Mouse (Mus musculus) midbrain, embryonic 11.5 days (tissue): ENCODE results near the gene Tanc2. TPM values are rescaled to one million over a fixed set of nuclear protein-coding genes. Genes with fewer than 3 reads are reported as not detected.

Experiments used
- ATAC-seq: fragments of 200-750 bp; cut with Nextera tagmentation; 2 replicates; pipeline ENCODE4 v1.8.0; 2017; ENCODE audit warnings: moderate TSS enrichment, moderate library complexity; ENCODE audit not compliant: low FRiP score
- DNase-seq: peaks from one replicate; pipeline ENCODE4 v3.0.0; 2015; ENCODE audit warnings: low spot score; ENCODE audit errors: missing footprints
- H3K27ac ChIP-seq: fragments of 300-500 bp; sonication (generic); 2 replicates; pipeline ENCODE4 v1.5.1; 2014; ENCODE audit warnings: low read depth, low read length
- H3K27me3 ChIP-seq: fragments of 300-500 bp; sonication (generic); 2 replicates; pipeline ENCODE4 v1.6.1; 2014; ENCODE audit warnings: mild to moderate bottlenecking, low read length, moderate library complexity, mixed read lengths; ENCODE audit not compliant: control insufficient read depth, insufficient read depth
- H3K36me3 ChIP-seq: fragments of 300-500 bp; sonication (generic); 2 replicates; pipeline ENCODE4 v1.6.1; 2014; ENCODE audit warnings: mild to moderate bottlenecking, low read length, moderate library complexity, mixed read lengths; ENCODE audit not compliant: control insufficient read depth, insufficient read depth
- H3K4me1 ChIP-seq: fragments of 300-500 bp; sonication (generic); 2 replicates; pipeline ENCODE4 v1.6.1; 2014; ENCODE audit warnings: low read length; ENCODE audit not compliant: control insufficient read depth, insufficient read depth
- H3K4me2 ChIP-seq: fragments of 300-500 bp; sonication (generic); 2 replicates; pipeline ENCODE4 v1.6.1; 2014; ENCODE audit warnings: mild to moderate bottlenecking, moderate library complexity
- H3K4me3 ChIP-seq: fragments of 300-500 bp; sonication (generic); 2 replicates; pipeline ENCODE4 v1.5.1; 2014; ENCODE audit warnings: low read depth, low read length
- H3K9ac ChIP-seq: fragments of 300-500 bp; sonication (generic); 2 replicates; pipeline ENCODE4 v1.6.1; 2014; ENCODE audit warnings: low read length
- H3K9me3 ChIP-seq: fragments of 300-500 bp; sonication (generic); 2 replicates; pipeline ENCODE4 v1.6.1; 2016; ENCODE audit warnings: low read length; ENCODE audit not compliant: control insufficient read depth
- WGBS: fragments of 180-500 bp; shearing (Covaris S2); extraction: QIAGEN DNeasy Blood & Tissue Kit; methylation state at CpG from one replicate; pipeline ENCODE4 v1.1.7; 2014; 5-methylcytosine and 5-hydroxymethylcytosine counted together
- polyA plus RNA-seq: library from polyadenylated mRNA; unstranded; fragments of >200 nt; fragmentation: Nextera tagmentation; extraction: Ambion mirVana; gene quantifications from 2 replicates; pipeline ENCODE4 v1.2.1, GENCODE M21; 2014

Gene Tanc2
- polyA plus RNA-seq, 1 experiment from 2014 or later = 9.9 TPM

DNA sequence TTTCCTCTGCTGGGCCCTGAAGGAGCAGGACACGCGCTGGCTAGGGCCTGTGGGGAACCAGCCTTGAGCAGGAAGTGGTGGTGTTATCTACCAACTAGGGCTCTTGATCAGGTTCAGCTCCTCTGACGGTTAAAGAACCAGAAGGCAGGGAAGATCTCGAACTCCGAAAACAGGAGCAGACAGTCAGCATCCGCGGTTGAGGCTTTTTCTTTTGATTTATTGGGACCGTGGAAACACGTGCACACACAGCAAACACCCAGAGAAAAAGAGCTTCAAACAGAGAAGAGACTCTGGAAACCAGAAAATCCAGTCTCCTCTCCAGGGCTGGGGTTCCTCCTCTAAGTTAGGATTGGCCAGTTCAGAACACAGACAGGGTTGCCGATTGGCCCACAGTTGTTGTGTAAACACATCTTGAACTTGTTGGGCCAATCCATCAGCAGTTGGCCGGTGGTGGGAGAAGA lies 356.9 kb downstream of the Tanc2 start:
- no peak overlapping the region for H3K9ac ChIP-seq
- no peaks in the 10 kb centered on the region for H3K9me3 ChIP-seq
- peaks cover 12% of the 10 kb centered on the region for H3K27me3 ChIP-seq
- DNase-seq = no peak
- H3K36me3 ChIP-seq = no peaks in the 10 kb centered on the region
- no peak overlapping the region for H3K4me3 ChIP-seq
- no peak overlapping the region for H3K27ac ChIP-seq
- ATAC-seq = no peak
- 48% methylated on average over 11 of the region's 11 CpGs for WGBS
- H3K4me1 ChIP-seq = peaks cover 2% of the 10 kb centered on the region; the same call in 1 of the 2 replicates
- no peak overlapping the region for H3K4me2 ChIP-seq

DNA sequence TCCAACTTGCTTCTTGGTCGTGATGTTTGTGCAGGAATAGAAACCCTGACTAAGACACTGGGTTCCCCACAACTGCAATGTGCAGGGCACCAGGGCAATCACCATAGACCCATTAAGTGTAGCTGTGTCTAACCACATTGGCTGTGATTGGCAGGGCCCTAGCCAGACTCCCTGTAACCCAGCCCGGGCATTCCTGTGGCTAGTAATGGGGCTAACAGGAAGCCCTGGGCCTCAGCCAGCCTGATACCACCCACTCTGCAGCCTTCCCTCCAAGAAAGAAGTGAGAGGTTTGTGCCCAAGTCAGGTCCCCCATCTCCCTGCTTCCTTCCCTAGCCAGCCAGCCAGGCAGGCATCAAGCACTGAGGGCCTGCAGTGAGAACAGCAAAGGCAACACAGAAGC lies 358.5 kb downstream of the Tanc2 start:
- Histone ChIP-seq H3K27me3 (peaks cover 4% of the 10 kb centered on the region; the same call in 1 of the 2 replicates), H3K4me3 (no peak overlapping the region), H3K9me3 (no peaks in the 10 kb centered on the region), H3K9ac (no peak overlapping the region), H3K36me3 (no peaks in the 10 kb centered on the region), H3K4me2 (no peak overlapping the region), H3K4me1 (peaks cover 2% of the 10 kb centered on the region; the same call in 1 of the 2 replicates), H3K27ac (no peak overlapping the region)
- 75% methylated on average over 2 of the region's 2 CpGs for WGBS
- no peak for DNase-seq
- no peak for ATAC-seq

DNA sequence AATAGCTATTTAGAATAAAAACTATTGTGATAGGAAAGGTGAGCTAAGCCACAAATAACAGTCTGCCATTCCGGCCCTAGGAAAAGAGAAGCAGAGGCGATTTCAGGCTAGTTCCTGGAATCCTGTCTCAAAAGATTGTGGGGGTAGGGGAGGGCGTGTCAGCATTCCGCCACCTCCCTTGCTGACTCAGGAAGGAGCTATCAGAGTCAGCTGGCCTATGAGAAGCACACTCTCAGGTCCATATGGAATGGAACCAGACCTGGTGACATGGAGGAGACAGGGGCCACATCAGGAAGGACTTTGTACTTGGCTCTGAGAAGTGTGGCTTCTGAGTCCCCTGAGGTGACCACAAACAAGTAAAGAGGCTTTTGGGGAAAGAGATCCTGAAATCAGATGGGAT lies 360.7 kb downstream of the Tanc2 start:
- Histone ChIP-seq H3K36me3 (no peaks in the 10 kb centered on the region), H3K4me1 (no peaks in the 10 kb centered on the region), H3K27me3 (no peaks in the 10 kb centered on the region), H3K4me2 (no peak overlapping the region), H3K9ac (no peak overlapping the region), H3K4me3 (no peak overlapping the region), H3K9me3 (no peaks in the 10 kb centered on the region), H3K27ac (no peak overlapping the region)
- whole genome bisulfite sequencing = 79% methylated on average over 4 of the region's 4 CpGs
- ATAC-seq (no peak), DNase-seq (no peak)

DNA sequence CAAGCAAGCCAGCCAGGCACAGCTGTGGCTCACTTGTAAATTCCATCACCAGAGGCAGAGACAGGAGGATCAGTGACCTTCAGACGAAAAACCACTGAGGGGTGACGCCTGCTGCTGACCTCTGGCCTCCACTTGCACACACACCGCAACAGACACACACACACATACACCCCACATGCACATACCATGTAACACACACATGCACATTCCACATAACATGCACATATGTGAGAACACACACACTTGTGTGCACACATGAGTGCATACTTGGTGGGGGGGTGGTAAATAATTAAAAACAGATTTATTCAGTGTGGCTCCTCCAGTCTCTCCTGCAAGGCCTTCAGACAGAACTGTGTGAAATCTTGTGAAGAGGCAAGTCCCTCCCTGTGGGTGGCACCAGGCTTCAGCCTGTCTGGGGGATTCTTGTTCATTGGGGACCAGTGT lies 361.8 kb downstream of the Tanc2 start:
- Histone ChIP-seq H3K4me3 (no peak overlapping the region), H3K9me3 (no peaks in the 10 kb centered on the region), H3K27me3 (no peaks in the 10 kb centered on the region), H3K27ac (no peak overlapping the region), H3K36me3 (no peaks in the 10 kb centered on the region), H3K4me2 (no peak overlapping the region), H3K4me1 (no peaks in the 10 kb centered on the region), H3K9ac (no peak overlapping the region)
- WGBS = 58% methylated on average over 3 of the region's 3 CpGs
- ATAC-seq (no peak), DNase-seq (no peak)

DNA sequence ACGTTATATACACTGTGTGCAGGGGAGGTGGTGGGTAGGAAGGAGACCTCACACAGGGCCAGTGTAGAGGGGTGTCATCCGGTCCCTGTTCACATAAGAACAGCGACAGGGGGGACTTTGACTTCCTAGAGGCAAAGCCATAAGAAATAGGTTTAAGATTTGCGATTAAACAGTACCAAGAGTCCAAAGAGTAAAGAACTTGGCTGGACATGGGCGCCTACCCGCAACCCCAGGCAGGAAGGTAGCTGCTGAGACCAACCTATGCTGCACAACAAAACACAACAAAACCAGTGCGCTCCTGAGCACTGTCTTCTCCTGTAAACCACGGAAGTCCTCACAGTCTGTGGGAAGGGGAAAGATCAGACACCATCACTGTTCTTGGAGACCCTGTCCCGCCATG lies 362.3 kb downstream of the Tanc2 start:
- Histone ChIP-seq H3K4me3 (no peak overlapping the region), H3K9ac (no peak overlapping the region), H3K27me3 (no peaks in the 10 kb centered on the region), H3K27ac (no peak overlapping the region), H3K4me2 (no peak overlapping the region), H3K9me3 (no peaks in the 10 kb centered on the region), H3K36me3 (no peaks in the 10 kb centered on the region), H3K4me1 (no peaks in the 10 kb centered on the region)
- 85% methylated on average over 9 of the region's 9 CpGs for WGBS
- DNase-seq (no peak), ATAC-seq (no peak)

DNA sequence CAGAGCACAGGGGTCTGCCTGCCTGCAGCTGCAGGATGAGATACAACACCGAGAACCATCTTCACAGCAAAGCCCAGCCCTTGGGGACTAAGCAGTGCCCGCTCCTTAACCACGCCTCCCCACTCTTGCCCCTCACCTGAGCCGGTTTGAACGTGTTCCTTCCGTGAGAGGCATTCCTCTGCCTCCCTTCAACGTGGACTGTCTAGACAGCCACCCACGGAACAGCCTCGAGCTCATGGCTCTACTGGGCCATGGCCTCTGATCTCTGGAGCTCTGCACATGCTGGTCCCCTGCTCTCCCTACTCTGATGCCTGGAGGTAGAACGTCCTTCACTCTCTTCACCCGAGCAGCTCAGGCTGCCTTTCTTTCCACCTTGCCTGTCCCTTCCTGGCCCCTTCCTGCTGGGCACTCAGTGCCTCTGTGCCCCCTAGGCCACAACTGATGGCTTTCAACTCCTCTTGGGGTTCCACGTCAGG lies 363.2 kb downstream of the Tanc2 start, which contains the start of gene Cyb561:
TSS of gene Cyb561 (minus strand) at position 426 of the 476 bp plus-strand sequence.
- Histone ChIP-seq H3K36me3 (no peaks in the 10 kb centered on the region), H3K4me2 (no peak within 1 kb of the TSS), H3K27ac (no peak within 1 kb of the TSS), H3K4me1 (no peaks in the 10 kb centered on the region), H3K9ac (no peak within 1 kb of the TSS), H3K27me3 (no peaks in the 10 kb centered on the region), H3K4me3 (no peak within 1 kb of the TSS), H3K9me3 (no peaks in the 10 kb centered on the region)
- ATAC-seq = no peak
- 84% methylated on average over 12 of the region's 12 CpGs for WGBS
- DNase-seq = peak; percentile 73

DNA sequence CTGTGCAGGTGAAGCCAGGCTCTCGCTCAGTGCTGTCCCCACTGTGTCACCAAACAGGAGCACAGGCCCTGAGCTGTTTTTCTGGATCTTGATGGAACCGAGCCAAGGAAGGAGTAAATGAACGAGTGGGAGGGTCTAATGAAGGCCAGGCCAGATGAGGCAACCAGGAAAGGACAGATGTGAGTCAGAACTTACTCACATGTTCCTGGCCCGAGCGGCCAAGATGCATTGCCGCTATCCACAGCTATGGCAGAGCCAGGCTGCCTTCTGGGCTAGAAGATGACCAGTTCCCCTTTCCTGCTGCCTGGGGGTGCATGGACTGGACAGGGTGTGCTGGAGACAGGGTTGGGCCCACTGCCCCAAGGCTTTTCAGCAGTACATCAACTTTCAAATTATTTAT lies 363.6 kb downstream of the Tanc2 start:
- Histone ChIP-seq H3K27ac (no peak overlapping the region), H3K9me3 (no peaks in the 10 kb centered on the region), H3K9ac (no peak overlapping the region), H3K4me1 (no peaks in the 10 kb centered on the region), H3K36me3 (no peaks in the 10 kb centered on the region), H3K27me3 (no peaks in the 10 kb centered on the region), H3K4me3 (no peak overlapping the region), H3K4me2 (no peak overlapping the region)
- ATAC-seq (no peak), DNase-seq (no peak)
- WGBS = 84% methylated on average over 6 of the region's 6 CpGs

DNA sequence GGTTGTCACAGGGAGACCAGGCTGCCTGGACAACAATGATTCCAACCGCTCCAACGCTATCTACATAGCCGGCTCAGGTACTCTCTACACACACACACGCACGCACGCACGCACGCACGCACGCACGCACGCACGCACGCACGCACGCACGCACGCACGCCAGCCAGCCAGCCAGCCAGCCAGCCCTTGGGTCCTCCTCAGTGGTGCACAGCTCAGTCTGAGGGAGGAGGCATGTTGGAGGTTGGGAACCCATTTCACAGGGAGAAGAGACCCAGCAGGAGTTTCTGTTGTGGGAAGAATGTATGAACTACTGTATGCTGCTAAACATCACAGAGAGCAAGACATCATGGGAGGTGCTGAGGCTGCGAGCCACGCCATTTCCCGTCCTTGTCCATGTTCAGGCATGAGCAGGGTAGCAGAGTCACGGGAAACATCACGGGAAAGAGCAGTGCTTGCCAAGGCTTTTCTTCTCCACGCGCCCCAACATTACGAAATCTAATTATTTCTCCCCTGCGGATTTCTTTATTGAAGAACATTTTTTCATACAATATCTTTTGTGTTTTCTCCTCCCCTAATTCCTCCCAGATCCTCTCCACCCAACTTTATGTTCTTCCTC lies 366.1 kb downstream of the Tanc2 start:
- Histone ChIP-seq H3K9me3 (no peaks in the 10 kb centered on the region), H3K27ac (no peak overlapping the region), H3K27me3 (no peaks in the 10 kb centered on the region), H3K4me2 (no peak overlapping the region), H3K36me3 (no peaks in the 10 kb centered on the region), H3K4me3 (no peak overlapping the region), H3K4me1 (no peaks in the 10 kb centered on the region), H3K9ac (no peak overlapping the region)
- DNase-seq = no peak
- 91% methylated on average over 28 of the region's 28 CpGs for whole genome bisulfite sequencing
- no peak for ATAC-seq

DNA sequence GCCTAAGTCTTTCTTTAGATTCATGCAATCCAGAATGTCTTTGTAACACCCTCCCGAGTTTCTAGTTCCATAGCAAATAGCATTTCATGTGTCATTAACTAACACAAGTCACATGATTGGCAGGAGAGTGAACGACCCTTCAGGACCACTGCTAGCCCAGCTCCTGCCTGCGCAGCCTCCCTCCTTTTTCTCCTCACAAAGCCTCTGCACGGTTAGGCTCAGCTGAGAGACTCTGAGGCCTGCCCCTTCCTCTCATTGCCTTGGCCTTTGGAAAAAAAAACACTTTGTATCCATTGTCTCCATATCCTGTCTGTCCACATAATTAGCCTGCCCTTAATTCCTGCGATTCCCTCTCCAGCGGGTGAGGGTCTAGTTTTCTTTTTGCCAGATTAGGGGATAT lies 367.7 kb downstream of the Tanc2 start:
- no peak for ATAC-seq
- no peak for DNase-seq
- 57% methylated on average over 6 of the region's 6 CpGs for WGBS

More for the DNA sequence above, 367.7 kb downstream of the Tanc2 start:
- Histone ChIP-seq H3K27me3 (no peaks in the 10 kb centered on the region), H3K27ac (no peak overlapping the region), H3K4me2 (no peak overlapping the region), H3K9me3 (no peaks in the 10 kb centered on the region), H3K4me1 (no peaks in the 10 kb centered on the region), H3K4me3 (no peak overlapping the region), H3K36me3 (no peaks in the 10 kb centered on the region), H3K9ac (no peak overlapping the region)
